Mouse (Mus musculus): ENCODE results near the gene Gsk3b.

Gene Gsk3b

GRCm38 (mm10) chr16:38279794-38280193 lies 191.0 kb downstream of the Gsk3b start:
- no peak for DNase-seq (ENCODE audit: low read depth, low spot score)

GRCm38 (mm10) chr16:38280951-38281350 lies 192.2 kb downstream of the Gsk3b start:
- no peak for DNase-seq (ENCODE audit: low read depth, low spot score)

- no peak for DNase-seq (ENCODE audit: low read depth, low spot score)
Observed at GRCm38 (mm10) chr16:38282559-38283160, 193.9 kb downstream of the Gsk3b start.

- no peak for DNase-seq (ENCODE audit: low read depth, low spot score)
Observed at GRCm38 (mm10) chr16:38283300-38283699, 194.5 kb downstream of the Gsk3b start.

GRCm38 (mm10) chr16:38285801-38286200 lies 197.0 kb downstream of the Gsk3b start:
- no peak for DNase-seq (ENCODE audit: low read depth, low spot score)

- DNase-seq (ENCODE audit: low read depth, low spot score) = no peak
Observed at GRCm38 (mm10) chr16:38286541-38286940, 197.7 kb downstream of the Gsk3b start.

GRCm38 (mm10) chr16:38287357-38287756 lies 198.6 kb downstream of the Gsk3b start:
- no peak for DNase-seq (ENCODE audit: low read depth, low spot score)

DNA sequence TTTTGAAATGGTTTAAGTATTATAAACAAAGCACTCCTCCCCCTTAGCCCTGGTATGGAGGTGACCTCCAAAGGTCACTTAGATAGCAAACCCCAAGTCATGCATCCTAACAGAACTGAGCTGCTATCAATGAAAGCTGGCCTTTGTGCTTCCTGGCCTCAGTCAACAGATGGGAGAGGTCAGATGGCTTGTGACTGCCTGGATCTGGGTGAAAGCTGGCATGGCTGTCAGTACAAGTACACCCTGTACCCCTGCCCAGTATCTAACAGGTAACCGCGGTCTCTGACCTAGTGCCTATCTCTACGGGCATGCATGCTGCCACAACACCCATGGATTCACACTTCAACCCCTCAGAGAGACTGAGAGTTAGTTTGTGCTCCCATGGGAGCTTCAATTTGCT lies 199.0 kb downstream of the Gsk3b start:
- no peak for DNase-seq (ENCODE audit: low read depth, low spot score)

DNA sequence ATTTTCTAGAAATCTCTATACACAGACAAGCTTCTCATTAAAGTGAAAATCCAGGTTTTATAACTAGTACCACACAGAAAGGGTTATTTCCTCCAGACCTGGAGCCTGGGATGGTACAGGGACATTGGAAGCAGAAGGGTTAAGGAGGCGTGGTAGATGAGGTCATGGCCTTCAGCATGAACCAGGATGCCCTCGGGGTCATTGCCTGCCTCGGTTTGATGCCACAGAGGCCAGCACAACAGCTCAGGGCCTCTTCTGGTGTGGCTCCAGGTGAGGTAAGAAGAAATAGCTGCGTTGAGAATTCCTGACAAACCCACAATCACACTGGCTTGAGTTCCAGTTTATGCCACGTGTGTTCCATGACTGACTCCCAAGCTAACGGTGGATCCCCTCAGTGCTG lies 200.1 kb downstream of the Gsk3b start:
- no peak for DNase-seq (ENCODE audit: low read depth, low spot score)

DNA sequence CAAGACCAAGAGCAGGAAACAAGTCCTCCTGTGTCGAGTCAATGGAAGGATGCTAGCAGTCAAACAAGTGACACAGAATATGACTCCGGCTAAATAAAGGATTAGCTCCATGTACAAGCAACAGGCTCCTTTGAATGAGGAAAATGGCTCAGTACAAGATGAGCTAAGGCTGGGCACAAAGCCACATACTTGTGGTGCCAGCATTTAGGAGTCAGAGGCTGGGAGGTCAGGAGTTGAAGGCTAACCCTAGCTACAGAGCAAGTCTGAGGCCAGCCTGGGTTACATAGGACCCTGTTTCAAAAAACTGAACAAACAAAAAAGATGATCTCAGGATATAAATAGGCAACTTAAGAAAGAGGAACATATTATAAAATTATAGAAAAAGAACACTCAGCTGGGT lies 201.3 kb downstream of the Gsk3b start:
- DNase-seq (ENCODE audit: low read depth, low spot score) = no peak

- no peak for DNase-seq (ENCODE audit: low read depth, low spot score)
Observed at GRCm38 (mm10) chr16:38294685-38295348, 206.0 kb downstream of the Gsk3b start, which contains the start of gene Nr1i2. Nr1i2 (minus strand) TSS chr16:38294824.

GRCm38 (mm10) chr16:38295349-38295930 lies 206.6 kb downstream of the Gsk3b start:
- DNase-seq (ENCODE audit: low read depth, low spot score) = no peak
